Mouse (Mus musculus) layer of hippocampus, adult 2 months (tissue): ENCODE results near the gene Tekt4. TPM values are rescaled to one million over a fixed set of nuclear protein-coding genes. Genes with fewer than 3 reads are reported as not detected.

Experiments used
- DNase-seq, 2 experiments: peaks; one replicate each; pipeline ENCODE4 v3.0.0; 2022; ENCODE audit warnings: low spot score in 2 of 2
- H3K27ac ChIP-seq: fragments of 200-600 bp; 2 replicates; pipeline ENCODE4 v1.8.1; 2022
- H3K4me3 ChIP-seq: fragments of 200-600 bp; 2 replicates; pipeline ENCODE4 v1.8.1; 2022; ENCODE audit warnings: mild to moderate bottlenecking
- CTCF ChIP-seq: fragments of 200-600 bp; conservative IDR thresholded peaks from 2 replicates; pipeline ENCODE4 v1.8.1; 2022; ENCODE audit warnings: antibody characterized with exemption, mild to moderate bottlenecking, moderate library complexity
- total RNA-seq, 2 experiments: library from RNA; stranded (reverse); gene quantifications; 2 replicates each; pipeline ENCODE4 v1.2.3; 2021

Tekt4 gene
- total RNA-seq, 2 experiments from 2014 or later: 1.8 to 2.0 TPM

- TF ChIP-seq CTCF: no peak
- no peak for DNase-seq
- Histone ChIP-seq H3K27ac (no peak overlapping the region), H3K4me3 (no peak overlapping the region)
Measured at GRCm38 (mm10) chr17:25511876-25512275, 57.5 kb downstream of the Tekt4 start.

GRCm38 (mm10) chr17:25514055-25514454, 59.6 kb downstream of the Tekt4 start:
- no peak for DNase-seq
- Histone ChIP-seq H3K27ac (no peak overlapping the region), H3K4me3 (no peak overlapping the region)
- TF ChIP-seq CTCF: no peak

- Histone ChIP-seq H3K4me3 (no peak overlapping the region), H3K27ac (no peak overlapping the region)
- no peak for DNase-seq
- TF ChIP-seq CTCF: no peak
Measured at GRCm38 (mm10) chr17:25516315-25516714, 61.9 kb downstream of the Tekt4 start.

- peak; percentile 30; the same call in 1 of the 2 replicates for TF ChIP-seq CTCF
- Histone ChIP-seq H3K4me3 (0 out of 2 replicates have a peak overlapping the region, but pooled peaks have one; percentile 15), H3K27ac (peak overlapping the region; percentile 87)
- DNase-seq: peak; percentile 47 to 76
Measured at GRCm38 (mm10) chr17:25518144-25518543, 63.7 kb downstream of the Tekt4 start.

- peak; percentile 27 to 50 for DNase-seq
Measured at GRCm38 (mm10) chr17:25519511-25519910, 65.1 kb downstream of the Tekt4 start.

GRCm38 (mm10) chr17:25520492-25520891, 66.1 kb downstream of the Tekt4 start:
- Histone ChIP-seq H3K4me3 (no peak overlapping the region), H3K27ac (peak overlapping the region; percentile 87)
- no peak for TF ChIP-seq CTCF
- no peak for DNase-seq

More at GRCm38 (mm10) chr17:25519511-25519910, 65.1 kb downstream of the Tekt4 start:
- H3K27ac ChIP-seq: peak overlapping the region; percentile 87
- no peak for TF ChIP-seq CTCF
- H3K4me3 ChIP-seq: no peak overlapping the region

- no peak for TF ChIP-seq CTCF
- no peak overlapping the region for H3K27ac ChIP-seq
- no peak for DNase-seq
- no peak overlapping the region for H3K4me3 ChIP-seq
Measured at GRCm38 (mm10) chr17:25522080-25522479, 67.7 kb downstream of the Tekt4 start.

Other genes starting within 250 kb of the Tekt4 start
- gene Gnptg, start 214.5 kb upstream of the Tekt4 start, total RNA-seq: 10 to 100 TPM; 73.7 to 77.4 TPM
- gene Tsr3, start 214.4 kb upstream of the Tekt4 start, total RNA-seq: 10 to 100 TPM; 25.0 to 26.2 TPM
- 10 to 100 TPM in 1 of 2 experiments, 1 to 10 TPM in 1; 9.9 to 10.5 TPM for gene Baiap3, start 198.3 kb upstream of the Tekt4 start, total RNA-seq
- 100 to 1,000 TPM; 229 to 239 TPM for gene Ube2i, start 180.0 kb upstream of the Tekt4 start, total RNA-seq
- not detected for gene Prss34, start 156.2 kb upstream of the Tekt4 start, total RNA-seq
- not detected for gene Prss28, start 146.0 kb upstream of the Tekt4 start, total RNA-seq
- not detected for gene Prss29, start 136.0 kb upstream of the Tekt4 start, total RNA-seq
- gene Tpsab1, start 109.1 kb upstream of the Tekt4 start, total RNA-seq: not detected
- gene Tpsb2, start 88.3 kb upstream of the Tekt4 start, total RNA-seq: under 1 TPM in 1 of 2 experiments, not detected in 1; 0.82 TPM
- not detected for gene Tpsg1, start 85.3 kb upstream of the Tekt4 start, total RNA-seq
- gene Cacna1h, start 20.8 kb upstream of the Tekt4 start, total RNA-seq: 100 to 1,000 TPM; 121 to 142 TPM
- gene Sstr5, start 42.7 kb downstream of the Tekt4 start, total RNA-seq: under 1 TPM in 1 of 2 experiments, not detected in 1; 0.15 TPM
- gene Sox8, start 116.1 kb downstream of the Tekt4 start, total RNA-seq: 10 to 100 TPM; 47.7 to 55.7 TPM
- 10 to 100 TPM; 25.5 to 31.2 TPM for gene Lmf1, start 124.5 kb downstream of the Tekt4 start, total RNA-seq